Mouse (Mus musculus): ENCODE results near the gene Dcpp1. TPM values are rescaled to one million over a fixed set of nuclear protein-coding genes. Genes with fewer than 3 reads are reported as not detected.
A peak's percentile ranks its signal among the peaks of the same experiment; 100 is the strongest.

Dcpp1 gene
- total RNA-seq, 2 experiments from 2014 or later: not detected

DNA sequence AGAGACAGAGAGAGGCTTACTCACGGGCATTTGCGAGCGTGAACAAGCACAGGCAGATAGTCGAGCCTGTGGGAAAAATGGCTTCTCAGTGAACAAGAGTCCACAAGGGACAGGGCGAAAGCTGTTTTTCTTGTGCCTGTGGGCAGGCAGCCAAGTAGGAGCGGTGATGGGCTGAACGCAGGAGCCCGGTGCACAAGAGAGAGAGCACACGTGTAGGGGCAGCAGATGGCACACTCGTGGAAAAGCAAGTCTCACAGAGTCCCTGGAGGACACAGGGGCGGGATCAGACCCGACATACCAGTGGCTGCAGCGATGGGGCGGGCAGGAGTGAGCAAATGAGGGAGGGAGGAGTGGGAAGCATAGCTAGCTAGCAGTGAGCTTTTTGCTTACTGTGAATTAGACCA is 44.4 kb downstream of the Dcpp1 start:
- DNase-seq: peak; percentile 70

DNA sequence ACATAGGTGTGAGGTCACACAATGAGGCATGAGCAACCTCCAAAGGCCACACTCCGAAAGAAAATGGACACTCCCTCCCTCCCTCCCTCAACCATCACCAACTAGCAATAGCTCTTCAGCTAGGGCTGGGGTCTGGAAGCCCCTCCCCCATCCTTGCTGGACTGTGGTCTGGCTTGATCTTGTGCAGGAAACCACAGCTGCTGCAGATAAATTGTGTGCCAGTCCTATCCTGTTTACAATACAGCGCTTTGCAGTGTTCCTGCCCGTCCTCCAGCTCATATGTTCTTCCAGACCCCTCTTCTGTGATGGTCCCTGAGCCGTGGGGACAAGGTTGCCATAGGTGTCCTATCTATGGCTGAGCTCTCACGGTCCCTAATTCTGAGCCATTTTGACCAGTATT is 50.5 kb downstream of the Dcpp1 start:
- DNase-seq: no peak

Other genes with a start within 250 kb of the Dcpp1 start
- under 1 TPM; 0.54 to 1.00 TPM for gene Mmp25, start 235.6 kb upstream of the Dcpp1 start, total RNA-seq (2021)
- gene Bicdl2, start 220.4 kb upstream of the Dcpp1 start, total RNA-seq (2021): not detected
- gene Hcfc1r1, start 207.3 kb upstream of the Dcpp1 start, total RNA-seq (2021): 100 to 1,000 TPM; 136 to 169 TPM
- 10 to 100 TPM; 25.6 to 28.0 TPM for gene Thoc6, start 207.0 kb upstream of the Dcpp1 start, total RNA-seq (2021)
- gene Tnfrsf12a, start 203.4 kb upstream of the Dcpp1 start, total RNA-seq (2021): 10 to 100 TPM; 40.4 to 80.3 TPM
- under 1 TPM in 1 of 2 experiments, not detected in 1; 0.75 TPM for gene Cldn6, start 201.6 kb upstream of the Dcpp1 start, total RNA-seq (2021)
- not detected for gene Cldn9, start 196.8 kb upstream of the Dcpp1 start, total RNA-seq (2021)
- 1 to 10 TPM in 1 of 2 experiments, under 1 TPM in 1; 0.67 to 1.1 TPM for gene 1520401A03Rik, start 158.1 kb upstream of the Dcpp1 start, total RNA-seq (2021)
- 10 to 100 TPM in 1 of 2 experiments, 1 to 10 TPM in 1; 9.1 to 12.8 TPM for gene Pkmyt1, start 154.5 kb upstream of the Dcpp1 start, total RNA-seq (2021)
- 10 to 100 TPM; 12.6 to 14.9 TPM for gene Paqr4, start 140.0 kb upstream of the Dcpp1 start, total RNA-seq (2021)
- gene Kremen2, start 135.0 kb upstream of the Dcpp1 start, total RNA-seq (2021): not detected
- 10 to 100 TPM; 43.9 to 49.0 TPM for gene Flywch1, start 109.3 kb upstream of the Dcpp1 start, total RNA-seq (2021)
- gene Flywch2, start 94.8 kb upstream of the Dcpp1 start, total RNA-seq (2021): 1 to 10 TPM; 8.0 to 9.5 TPM
- gene Srrm2, start 90.3 kb upstream of the Dcpp1 start, total RNA-seq (2021): 100 to 1,000 TPM; 365 to 601 TPM
- 100 to 1,000 TPM; 333 to 378 TPM for gene Elob, start 51.7 kb upstream of the Dcpp1 start, total RNA-seq (2021)
- gene Prss33, start 44.8 kb upstream of the Dcpp1 start, total RNA-seq (2021): not detected
- not detected for gene Prss32, start 37.0 kb upstream of the Dcpp1 start, total RNA-seq (2021)
- under 1 TPM; 0.21 to 0.58 TPM for gene Prss41, start 36.7 kb upstream of the Dcpp1 start, total RNA-seq (2021)
- gene Prss21, start 12.8 kb upstream of the Dcpp1 start, total RNA-seq (2021): not detected
- not detected for gene Dcpp2, start within 50 bp of the Dcpp1 start, total RNA-seq (2021)
- gene Dcpp3, start 36.6 kb downstream of the Dcpp1 start, total RNA-seq (2021): not detected
- not detected for gene Sbp, start 60.8 kb downstream of the Dcpp1 start, total RNA-seq (2021)
- not detected for gene Sbpl, start 74.4 kb downstream of the Dcpp1 start, total RNA-seq (2021)
- gene Prss30, start 99.7 kb downstream of the Dcpp1 start, total RNA-seq (2021): under 1 TPM in 1 of 2 experiments, not detected in 1; 0.24 TPM
- gene Prss22, start 117.2 kb downstream of the Dcpp1 start, total RNA-seq (2021): not detected
- gene Prss27, start 157.3 kb downstream of the Dcpp1 start, total RNA-seq (2021): under 1 TPM; 0.70 to 0.99 TPM
- 10 to 100 TPM; 19.1 to 23.0 TPM for gene Kctd5, start 192.6 kb downstream of the Dcpp1 start, total RNA-seq (2021)

All from adrenal gland, postnatal 10 days (tissue).